Mouse (Mus musculus) Muller cell, postnatal 12 days (primary cell): ENCODE results near the gene Zfp689.
"Not testable (repeated sequence)": the region's sequence is repeated elsewhere in the genome, so short reads cannot be mapped to it uniquely, and the experiment has no call there.

Source experiments
- DNase-seq: peaks from one replicate; pipeline ENCODE4 v3.0.0-alpha.2; 2015; ENCODE audit errors: inconsistent ontology term

Gene Zfp689

DNA sequence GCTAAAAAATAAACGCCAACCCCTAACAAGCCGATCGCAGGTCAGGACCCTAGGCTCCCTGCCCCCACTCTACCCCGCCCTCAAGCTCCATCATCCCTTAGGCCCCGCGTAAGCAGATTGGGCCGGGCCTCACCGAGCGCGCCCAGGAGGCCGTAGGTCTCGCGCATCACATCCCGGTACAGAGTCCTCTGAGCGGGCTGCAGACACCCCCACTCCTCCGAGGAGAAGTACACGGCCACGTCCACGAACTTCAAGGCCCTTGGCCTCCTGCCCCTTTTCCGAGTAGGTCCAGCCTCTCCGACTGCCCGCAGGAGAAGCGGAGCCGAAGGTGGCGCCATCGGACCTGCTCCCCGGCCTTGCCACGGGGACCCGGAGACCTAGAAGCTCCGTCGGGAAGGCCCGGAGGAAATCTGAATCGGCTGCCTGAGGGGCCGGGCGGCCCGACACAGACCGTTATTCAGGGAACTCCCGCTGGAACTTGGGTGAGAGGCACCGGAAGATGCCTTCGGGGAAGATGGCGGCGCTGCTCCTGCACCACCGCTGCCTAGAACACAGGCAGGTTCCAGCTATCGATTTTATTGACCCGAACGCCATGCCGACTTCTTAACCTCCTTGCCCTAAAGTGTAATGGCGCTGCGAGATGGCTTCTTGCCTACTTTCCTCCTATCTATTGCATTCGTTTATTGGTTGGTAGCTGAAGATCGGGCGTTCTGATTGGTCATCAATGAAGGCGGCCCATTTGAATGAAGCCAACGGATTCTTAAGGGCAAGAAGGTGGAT is at the start of gene Zfp689:
Zfp689 (minus strand) TSS at position 638 of the 780 bp plus-strand sequence.
- DNase-seq = peak; percentile 91

DNA sequence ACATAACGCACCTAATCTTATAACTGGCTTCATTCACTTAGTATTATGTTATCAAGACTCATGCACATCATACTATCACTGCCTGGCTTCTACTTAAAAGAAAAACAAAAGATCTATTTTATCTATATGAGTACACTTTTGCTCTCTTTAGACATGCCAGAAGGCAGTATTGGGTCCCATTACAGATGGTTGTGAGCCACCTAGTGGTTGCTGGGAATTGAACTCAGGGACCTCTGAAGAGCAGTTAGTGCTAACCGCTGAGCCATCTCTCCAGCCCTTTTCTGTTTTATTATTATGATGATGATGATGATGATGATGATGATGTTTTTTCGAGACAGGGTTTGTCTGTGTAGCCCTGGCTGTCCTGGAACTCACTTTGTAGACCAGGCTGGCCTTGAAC is 49.4 kb upstream of the Zfp689 start:
- peak; percentile 29 for DNase-seq

DNA sequence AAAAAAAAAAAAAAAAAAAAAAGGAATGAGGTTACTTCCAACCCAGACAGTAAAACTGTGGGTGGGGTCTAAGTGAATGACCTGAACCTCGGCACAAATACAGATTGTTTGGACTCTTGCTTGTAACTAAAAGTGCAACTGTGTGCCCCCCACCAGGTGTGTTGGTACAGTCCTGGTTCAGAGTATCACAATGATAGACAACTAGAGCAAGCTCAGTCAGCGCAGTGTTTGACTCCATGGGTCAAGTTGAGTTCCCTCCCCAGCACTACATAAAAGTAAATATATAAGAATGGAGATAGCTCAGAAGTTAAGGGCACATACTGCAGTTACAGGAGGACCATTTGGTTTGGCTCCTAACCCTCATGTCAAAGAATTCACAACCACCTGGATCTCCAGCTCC is 48.4 kb upstream of the Zfp689 start:
- DNase-seq = no peak

DNA sequence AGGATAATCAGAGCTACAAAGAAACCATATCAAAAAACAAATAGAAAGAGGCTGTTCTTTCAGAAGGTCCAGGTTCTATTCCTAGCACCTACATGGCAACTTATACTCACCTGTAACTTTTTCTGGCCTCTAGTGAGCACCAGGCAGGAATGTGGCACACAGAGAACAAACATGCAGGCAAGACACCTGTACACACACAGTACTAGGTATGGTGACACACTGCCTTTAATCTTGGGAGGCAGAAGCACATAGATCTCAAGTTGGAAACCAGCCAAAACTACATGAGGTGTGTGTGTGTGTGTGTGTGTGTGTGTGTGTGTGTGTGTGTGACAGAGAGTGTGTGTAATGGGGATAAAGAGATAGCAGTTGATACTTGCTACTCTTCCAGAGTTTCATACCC is 45.7 kb upstream of the Zfp689 start:
- DNase-seq = no peak

DNA sequence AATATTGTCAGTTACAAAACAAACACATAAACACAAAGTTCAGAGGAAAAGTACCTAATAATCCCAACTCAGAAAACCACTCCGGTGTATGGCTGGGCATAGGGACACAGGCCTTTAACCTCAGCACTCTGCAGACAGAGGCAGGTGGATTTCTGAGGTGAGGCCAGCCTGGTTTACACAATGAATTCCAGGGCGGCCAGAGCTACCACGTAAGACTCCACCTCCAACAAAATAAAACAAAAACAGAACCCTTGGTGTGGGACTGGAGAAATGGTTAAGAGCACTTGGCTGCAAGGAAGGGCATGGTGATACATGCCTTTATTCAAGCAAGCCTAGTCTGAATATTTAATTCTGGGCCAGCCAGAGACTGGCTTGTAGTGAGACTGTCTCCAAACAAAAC is 42.9 kb upstream of the Zfp689 start:
- no peak for DNase-seq

DNA sequence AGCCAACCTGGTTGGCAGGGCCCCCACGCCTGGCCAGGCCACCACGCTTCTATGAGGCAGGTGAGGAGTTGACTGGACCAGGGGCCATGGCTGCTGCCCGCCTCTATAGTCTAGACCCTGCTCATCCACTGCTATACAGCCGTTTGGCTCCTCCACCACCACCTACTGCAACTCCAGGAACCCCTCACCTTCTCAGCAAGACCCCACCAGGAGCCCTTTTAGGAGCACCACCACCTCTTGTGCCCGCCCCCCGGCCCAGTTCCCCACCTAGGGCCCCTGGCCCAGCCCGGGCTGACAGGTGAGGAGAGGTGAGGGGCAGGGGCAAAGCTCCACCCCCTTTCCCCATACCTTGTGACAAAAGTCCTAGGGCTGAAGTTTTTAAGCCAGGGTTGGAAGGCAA is 41.0 kb upstream of the Zfp689 start:
- no peak for DNase-seq

DNA sequence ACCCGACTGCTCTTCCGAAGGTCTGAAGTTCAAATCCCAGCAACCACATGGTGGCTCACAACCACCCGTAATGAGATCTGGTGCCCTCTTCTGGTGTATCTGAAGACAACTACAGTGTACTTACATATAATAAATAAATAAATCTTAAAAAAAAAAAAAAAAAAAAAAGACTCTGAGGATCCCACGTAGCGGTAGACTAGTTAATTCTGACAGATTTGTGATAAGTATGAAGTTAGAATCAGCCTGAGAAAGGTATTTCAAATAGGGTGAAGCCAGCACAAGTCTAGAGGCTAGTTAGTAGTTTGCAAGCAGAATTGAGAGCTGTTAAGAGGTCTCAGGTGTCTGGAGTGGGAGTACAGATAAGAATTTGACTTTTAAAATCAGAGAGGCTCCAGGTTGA is 39.4 kb upstream of the Zfp689 start:
- not testable (repeated sequence) for DNase-seq

DNA sequence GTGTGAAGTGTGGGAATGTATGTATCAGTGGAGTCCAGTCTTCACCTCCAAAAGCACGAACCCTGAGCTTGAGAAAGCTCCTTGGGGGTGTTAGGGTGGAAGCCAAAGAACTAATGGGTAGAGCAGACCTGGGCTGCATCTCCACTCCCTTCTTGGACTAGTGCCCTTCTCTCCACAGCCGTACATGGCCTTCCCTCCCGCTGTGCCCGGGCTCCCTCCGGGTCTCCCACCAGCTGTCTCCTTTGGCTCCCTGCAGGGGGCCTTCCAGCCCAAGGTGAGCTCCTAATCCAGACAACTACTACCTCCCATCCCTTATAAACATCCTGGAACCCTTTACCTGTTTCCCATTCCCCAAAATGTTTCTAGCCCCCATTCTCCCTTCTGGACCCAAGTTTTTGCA is 36.5 kb upstream of the Zfp689 start:
- no peak for DNase-seq

DNA sequence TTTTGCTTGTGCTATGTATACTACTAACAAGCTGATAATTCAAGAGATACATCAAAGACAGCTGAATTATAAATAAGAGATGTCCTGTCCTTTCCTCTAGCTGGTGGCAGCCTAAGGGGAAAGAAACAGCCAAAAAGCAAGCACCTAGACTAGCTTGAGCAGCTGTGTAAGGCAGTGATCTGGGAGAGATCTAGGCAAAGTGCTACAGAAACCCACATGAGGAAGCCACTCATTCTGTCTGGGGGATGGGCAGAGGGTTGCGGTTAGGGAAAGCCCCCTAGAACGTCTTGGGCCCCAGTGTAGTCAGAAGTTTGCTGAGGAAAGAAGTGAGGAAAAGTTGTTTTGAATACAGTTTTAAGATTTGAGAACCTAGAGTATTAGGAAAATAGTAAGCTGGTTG is 31.4 kb upstream of the Zfp689 start:
- DNase-seq = no peak

DNA sequence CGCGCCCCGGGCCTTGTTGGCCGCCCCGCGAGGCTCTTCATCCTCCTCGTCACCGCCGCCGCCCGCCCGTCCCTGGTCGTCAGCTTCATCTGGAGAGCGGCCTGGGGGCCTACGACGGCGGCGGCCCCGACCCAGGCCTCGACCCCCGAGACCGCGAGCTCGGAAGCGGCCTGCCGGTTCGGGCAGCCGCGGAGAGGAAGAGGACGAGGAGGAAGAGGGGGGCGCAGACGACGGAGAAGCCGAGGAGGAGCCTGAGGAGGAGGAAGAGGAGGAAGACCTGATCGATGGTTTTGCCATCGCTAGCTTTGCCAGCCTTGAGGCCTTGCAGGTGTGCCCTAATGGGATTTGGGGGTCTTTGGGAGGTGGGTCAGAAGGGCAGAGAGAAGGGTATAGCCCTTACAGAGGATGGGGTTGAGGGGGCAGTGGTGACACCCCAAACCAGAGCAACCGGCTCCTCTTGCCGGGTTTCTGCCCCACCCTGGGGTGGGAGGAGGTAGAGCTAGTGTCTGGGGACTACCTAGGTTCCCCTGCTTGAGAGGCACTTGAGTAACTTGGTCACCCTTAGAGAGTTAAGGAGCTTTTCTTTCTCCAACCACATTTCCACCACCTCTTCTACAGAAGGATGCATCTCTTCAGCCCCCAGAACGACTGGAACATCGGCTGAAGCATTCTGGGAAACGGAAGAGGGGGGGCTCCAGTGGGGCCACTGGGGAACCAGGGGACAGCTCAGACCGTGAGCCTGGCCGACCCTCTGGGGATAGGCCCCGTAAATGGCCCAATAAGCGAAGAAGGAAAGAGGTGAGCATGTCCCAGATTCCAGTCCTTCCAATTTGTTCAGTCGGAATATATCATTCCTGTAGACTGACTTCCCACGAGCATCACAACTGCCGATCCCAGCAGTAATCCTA is 30.6 kb upstream of the Zfp689 start:
- DNase-seq = peak; percentile 44

DNA sequence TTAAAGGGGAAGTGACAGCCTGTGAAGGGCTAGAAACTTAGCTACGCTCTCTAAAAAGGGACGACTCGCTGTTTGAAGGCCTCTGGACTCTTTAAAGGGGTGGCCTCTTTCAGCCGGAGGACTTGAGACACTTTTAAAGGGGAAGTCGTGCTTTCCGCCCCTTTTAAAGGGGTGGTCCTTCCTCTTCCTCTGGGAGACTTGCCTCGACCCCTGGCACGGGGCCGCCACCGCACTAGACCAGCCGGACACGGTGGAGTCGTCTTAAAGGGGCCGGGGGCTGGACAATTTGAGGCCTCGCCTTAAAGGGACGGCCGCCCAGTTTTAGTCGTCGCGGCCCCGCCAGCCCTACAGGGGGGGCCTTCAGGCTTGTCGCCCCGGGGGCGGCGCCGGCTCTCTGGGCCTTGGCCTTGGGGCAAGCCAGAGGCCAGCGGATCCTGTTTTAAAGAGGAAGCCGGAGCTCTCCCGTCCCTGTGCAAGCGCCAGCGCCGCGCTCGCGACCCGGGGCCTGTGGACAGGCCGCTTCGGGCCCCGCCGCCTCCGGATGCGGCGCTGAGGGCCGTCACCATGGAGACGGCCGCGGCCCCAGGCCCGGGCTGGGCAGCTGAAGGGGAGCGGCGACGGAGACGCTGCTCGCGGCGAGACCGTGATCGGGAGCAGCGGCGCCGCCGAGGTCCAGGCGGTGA is 29.8 kb upstream of the Zfp689 start, which contains the start of gene Fbrs:
Fbrs (plus strand) TSS at position 565 of the 683 bp plus-strand sequence.
- peak; percentile 100 for DNase-seq

DNA sequence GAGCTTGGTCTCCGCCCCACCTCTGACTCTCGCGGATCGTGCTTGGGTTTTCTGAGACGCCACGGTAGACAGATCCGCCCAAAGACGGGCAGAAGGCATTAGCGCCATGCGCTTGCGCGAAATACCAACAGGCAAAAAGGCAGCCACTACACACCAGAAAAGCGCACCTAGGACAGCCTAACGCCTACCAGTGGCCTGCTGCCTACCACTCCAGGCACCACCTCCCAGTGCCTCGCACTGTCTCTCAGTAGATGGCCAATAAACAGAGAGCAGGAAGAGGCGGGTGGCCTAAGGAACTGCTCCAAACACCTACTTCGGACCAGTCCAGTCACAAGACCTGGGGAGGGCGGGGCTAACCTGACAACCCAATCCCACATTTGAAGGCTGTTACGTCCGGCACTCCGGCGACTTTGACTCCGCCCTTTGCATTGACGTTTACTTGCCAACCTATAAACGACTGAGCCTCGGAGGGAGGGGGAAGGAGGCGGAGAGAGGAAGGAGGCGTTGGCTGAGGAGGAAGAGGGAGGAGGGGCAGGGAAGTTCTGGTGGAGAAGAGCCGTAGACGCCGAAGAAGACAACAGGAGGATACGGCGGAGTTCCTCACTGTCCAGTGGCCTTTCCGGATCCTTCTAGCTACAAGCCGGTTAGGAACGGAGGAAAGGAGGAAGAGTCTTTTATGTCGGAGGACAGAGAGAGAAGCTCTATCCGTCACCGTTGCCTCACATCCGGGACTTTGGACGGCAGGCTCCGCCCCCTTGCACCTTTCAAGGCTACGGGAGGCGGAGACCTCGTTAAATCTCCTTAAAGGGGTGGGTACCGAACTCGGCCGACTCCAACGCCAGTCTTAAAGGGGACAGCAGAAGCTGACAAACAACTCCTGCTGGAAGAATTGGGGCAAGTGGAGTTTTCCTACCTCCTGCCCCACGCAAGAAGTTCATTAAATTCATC is 29.0 kb upstream of the Zfp689 start:
- DNase-seq = peak; percentile 100

DNA sequence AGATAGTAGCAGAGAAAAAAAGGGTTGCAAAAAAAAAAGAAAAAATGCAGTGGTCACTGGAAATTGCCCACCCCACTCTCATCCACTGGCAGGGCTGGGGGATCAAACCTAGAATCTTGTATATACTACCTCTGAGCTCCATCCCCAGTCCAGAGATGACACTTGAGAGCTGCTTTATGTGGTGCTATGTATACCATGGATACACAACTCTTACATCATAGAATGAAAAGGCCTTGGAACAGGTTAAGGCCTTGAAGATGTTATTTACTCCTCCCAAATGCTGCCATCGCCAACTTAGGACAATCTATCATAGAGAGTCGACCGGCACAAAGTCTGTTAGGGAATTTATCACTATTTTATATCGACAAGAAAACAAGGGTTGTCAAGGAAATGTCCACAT is 27.9 kb upstream of the Zfp689 start:
- no peak for DNase-seq

DNA sequence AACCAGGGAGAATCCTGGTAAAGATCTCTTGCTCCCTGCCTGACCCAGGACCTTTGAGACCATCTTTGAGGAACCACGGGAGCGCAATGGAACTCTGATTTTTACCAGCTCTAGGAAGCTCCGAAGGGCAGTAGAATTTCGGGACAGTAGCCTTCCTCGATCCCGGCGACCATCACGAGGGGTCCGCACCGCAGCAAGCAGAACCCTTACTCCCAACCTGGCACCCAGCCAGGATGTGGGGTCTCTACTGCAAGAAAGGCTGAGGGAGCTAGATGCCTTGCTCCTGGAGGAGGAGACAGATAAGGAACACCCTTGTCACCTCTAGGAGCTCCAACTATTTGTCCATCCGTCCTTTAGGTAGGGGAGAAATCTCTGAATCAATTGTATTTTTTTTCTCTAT is 27.4 kb upstream of the Zfp689 start:
- DNase-seq = no peak

DNA sequence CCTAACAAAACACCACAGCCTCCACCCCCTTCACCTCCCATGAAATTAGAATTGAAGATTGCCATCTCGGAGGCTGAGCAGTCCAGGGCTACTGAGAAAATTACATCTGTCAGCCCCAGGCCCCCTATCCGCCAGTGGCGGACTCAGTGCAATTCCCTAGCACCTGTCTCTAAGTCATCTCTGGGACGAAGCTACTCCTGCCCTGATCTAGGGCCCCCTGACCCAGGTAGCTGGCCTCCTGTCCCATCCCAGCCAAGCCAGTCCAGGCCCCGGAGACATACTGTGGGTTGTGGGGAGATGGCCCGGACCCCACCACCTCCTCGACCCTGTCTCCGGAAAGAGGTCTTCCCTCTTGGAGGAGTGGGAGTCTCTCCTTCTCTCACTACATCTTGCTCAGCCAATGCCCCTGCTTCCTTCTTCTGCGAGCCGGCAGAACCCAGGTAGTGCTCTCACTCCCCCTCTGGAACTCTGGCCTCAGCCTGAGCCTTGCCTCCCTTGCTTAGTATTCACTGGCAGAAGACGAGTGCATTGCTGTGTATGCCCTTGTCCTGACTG is 26.3 kb upstream of the Zfp689 start:
- DNase-seq = no peak

DNA sequence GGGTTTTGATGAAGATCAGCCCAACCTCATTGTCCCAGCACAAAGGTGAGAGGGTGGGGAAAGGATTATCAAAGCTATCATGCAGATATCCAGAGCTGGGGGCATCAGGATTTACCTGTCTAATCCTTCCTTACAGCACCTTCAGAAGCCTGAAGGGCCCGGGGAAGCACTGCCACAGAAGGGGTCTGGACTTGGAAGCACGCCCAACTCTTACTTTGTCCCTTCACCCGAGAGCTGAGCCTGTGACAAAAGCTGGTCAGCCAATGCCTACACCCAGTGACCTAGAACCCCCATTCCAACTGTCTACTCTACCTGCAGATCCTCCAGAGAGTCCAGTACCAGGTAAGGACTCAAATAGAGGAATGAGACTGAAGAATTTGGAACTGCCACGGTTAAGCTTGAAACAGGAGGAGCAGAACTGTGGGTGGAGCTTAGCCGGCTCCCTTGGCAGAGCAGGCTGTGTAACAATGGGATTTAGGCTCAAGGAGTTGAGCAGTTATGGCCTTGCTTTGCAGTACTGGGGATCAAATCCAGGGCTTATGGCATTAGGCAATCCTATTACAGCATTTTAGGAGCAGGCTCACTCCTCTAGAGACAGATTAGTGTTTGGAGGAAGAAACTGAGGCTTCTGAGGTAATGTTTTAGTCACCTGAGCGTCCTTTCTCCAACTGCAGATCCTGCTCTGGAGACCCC is 25.6 kb upstream of the Zfp689 start:
- DNase-seq = no peak

DNA sequence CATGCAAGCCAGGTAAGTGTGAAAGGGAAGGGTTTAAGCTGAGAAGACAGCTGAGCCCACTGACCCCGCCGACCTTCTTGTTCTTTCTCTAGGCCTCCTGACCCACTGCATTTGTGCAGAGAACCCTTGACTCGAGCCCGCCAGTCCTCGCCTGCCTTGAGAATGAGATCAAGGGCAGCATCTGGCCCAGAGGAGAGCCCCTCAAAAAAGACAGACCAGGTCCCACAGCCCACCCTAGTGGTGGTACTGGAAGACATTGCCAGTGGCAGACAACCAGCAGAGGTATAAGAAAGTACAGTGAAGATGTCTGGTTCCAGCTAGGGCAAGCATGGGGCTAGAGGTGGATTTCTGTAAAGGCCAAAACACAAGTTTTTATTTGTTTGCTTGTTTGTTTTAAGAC is 24.7 kb upstream of the Zfp689 start:
- no peak for DNase-seq

DNA sequence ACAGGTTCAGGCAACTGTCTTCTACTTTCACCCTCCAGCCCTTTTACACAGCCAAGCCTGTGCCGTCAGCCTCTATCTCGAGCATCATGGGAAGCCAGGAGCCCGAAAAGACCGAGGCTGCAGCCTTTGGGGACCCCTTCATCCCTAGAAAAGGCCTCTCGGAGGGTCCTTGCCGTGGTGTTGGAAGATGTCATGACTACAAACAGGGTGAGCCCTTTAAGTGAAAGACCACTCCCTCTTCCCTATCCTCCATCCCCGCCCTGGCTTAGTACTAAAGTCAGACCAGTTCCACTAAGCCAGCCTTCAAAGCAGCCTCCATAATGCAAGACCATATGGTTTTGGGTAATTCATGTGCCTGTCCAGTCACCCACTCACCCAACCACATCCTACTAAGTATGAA is 23.1 kb upstream of the Zfp689 start:
- no peak for DNase-seq

DNA sequence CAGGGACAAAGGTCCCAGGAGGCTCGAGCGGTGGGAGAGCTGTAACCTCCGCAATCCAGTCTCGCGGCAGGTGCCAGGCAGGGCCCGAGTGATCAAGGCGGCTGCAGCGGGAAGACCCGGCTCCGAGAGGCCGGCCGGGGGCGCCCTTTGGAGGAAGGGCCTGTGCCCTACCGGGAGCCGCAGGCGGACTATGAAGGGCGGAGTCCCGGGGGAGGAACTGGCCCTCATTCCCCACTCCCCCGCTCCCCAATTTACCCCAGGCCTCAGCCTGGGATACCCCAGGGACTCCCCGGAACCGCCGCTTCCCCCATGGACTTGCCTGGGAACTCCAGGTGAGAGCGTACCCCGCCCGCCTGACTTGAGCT is 22.7 kb upstream of the Zfp689 start:
- no peak for DNase-seq
